Mouse (Mus musculus) embryonic stem cell, embryonic (primary cell): Measurements from ENCODE around the gene Grwd1.

Experiments used
- CTCF ChIA-PET, 4 experiments: fragments of 300-600 bp in 2 of 4; fragments of 350-600 bp in 2 of 4; sonication (Branson Sonifier 250); formaldehyde crosslinking; loops; one replicate each; lab custom pipeline; 2022; ENCODE audit warnings: inconsistent platforms in 2 of 4; lab: Charles Lee
- POLR2A ChIA-PET, 4 experiments: fragments of 300-600 bp in 2 of 4; fragments of 350-600 bp in 2 of 4; sonication (Branson Sonifier 250); formaldehyde crosslinking; loops; one replicate each; lab custom pipeline; 2022; ENCODE audit warnings: antibody characterized with exemption in 4 of 4, inconsistent platforms in 1 of 4; lab: Charles Lee

Grwd1 gene

GRCm38 (mm10) chr7:45815323-45815983 lies 15.3 kb downstream of the Grwd1 start:
- ChIA-PET POLR2A (interaction anchor here (1.0 to 5.6 kb wide), 15 partner anchors 9 to 132 kb away, joined by 3 to 61 read pairs (median 7); partner anchors contain the start of genes Kcnj14 (in 2 of the 4), Fam83e (in 1 of the 4), Ntn5 (in 1 of the 4) and Sphk2 (in 1 of the 4)), CTCF (interaction anchor here in 3 of 4 experiments (1.1 to 3.2 kb wide), 7 partner anchors 14 to 109 kb away, joined by 3 to 68 read pairs (median 9); partner anchors contain the start of gene Fam83e (in 1 of the 3))

- ChIA-PET CTCF (interaction anchor here in 3 of 4 experiments (0.7 to 3.2 kb wide), 19 partner anchors 13 to 188 kb away, joined by 3 to 68 read pairs (median 6); partner anchors contain the start of genes Fam83e (in 1 of the 3), Kdelr1 (in 1 of the 3), Lmtk3 (in 1 of the 3) and Ntn5 (in 1 of the 3)), POLR2A (interaction anchor here (0.6 to 5.6 kb wide), 94 partner anchors 7 to 1070 kb away, joined by 3 to 61 read pairs (median 4); partner anchors contain the start of genes Sphk2 (in 4 of the 4), Kdelr1 (in 3 of the 4), Tmem143 (in 3 of the 4) and Fam83e (in 2 of the 4))
Observed at GRCm38 (mm10) chr7:45814841-45815240, 15.9 kb downstream of the Grwd1 start.

- ChIA-PET POLR2A (interaction anchor here (0.5 to 5.6 kb wide), 105 partner anchors 8 to 1090 kb away, joined by 3 to 61 read pairs (median 4); partner anchors contain the start of genes Sphk2 (in 4 of the 4), Kdelr1 (in 3 of the 4), Tmem143 (in 3 of the 4) and Fam83e (in 2 of the 4)), CTCF (interaction anchor here (0.5 to 3.2 kb wide), 22 partner anchors 12 to 982 kb away, joined by 3 to 68 read pairs (median 5); partner anchors contain the start of genes Fam83e (in 1 of the 4), Gtf2h1 (in 1 of the 4), Hps5 (in 1 of the 4) and Kdelr1 (in 1 of the 4))
Observed at GRCm38 (mm10) chr7:45813787-45814779, 16.7 kb downstream of the Grwd1 start, which contains the start of gene Cyth2. TSS of gene Cyth2 (minus strand) at chr7:45814581.

GRCm38 (mm10) chr7:45812921-45813320 lies 17.8 kb downstream of the Grwd1 start:
- CTCF ChIA-PET: interaction anchor here in 2 of 4 experiments (1.3 to 3.1 kb wide), 2 partner anchors 11 to 12 kb away, joined by 4 to 14 read pairs; no protein-coding TSS in a partner anchor

DNA sequence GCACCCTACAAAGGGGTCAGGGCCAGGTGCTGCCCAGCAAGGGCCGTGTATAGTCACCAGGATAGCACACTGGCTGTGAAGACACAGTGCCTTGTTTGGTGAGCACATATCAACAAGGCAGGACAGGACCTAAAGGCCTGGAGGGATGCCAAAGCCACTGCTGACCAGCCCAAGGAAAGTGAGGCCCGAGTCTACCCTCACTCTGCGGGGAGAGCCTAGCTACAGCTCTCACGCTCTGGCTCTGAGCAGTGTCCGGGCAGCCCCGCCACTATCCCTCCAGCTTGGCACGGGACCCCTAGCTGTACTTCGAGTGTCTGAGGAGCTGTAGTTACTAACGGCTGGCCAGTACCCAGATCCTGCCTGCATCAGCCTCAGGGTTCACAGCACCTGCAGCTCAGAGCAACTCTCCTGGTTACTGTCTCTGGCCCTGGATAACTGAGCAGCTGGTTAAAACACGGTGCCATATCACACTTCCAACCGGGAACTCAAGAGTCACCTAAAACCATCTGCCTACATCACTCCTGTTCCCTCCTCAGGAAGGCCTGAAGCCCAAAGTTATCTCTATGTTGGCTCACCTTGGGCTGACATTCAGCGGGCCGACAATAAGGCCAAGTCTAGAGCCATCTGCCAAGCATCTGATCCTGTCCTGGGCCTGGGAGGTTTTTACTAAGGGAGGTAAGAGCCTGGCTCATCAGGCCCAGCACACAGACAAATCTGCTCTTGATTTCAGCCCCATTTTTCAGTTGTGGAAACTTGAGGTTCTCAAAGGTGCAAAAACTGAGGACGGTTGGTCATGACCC lies 21.3 kb downstream of the Grwd1 start:
- POLR2A ChIA-PET: interaction anchor here in 3 of 4 experiments (0.6 to 2.2 kb wide), 6 partner anchors 20 to 394 kb away, joined by 3 to 9 read pairs (median 4); partner anchors contain the start of gene Grwd1 (in 1 of the 3)
- CTCF ChIA-PET: interaction anchor here in 3 of 4 experiments (1.1 to 1.5 kb wide), 3 partner anchors 8 kb away, joined by 4 to 10 read pairs (median 5); no protein-coding TSS in a partner anchor

More at GRCm38 (mm10) chr7:45812921-45813320, 17.8 kb downstream of the Grwd1 start:
- POLR2A ChIA-PET: interaction anchor here in 2 of 4 experiments (0.6 to 5.6 kb wide), 10 partner anchors 11 to 1032 kb away, joined by 3 to 61 read pairs (median 15); partner anchors contain the start of genes Sphk2 (in 2 of the 2), Kcnj14 (in 1 of the 2) and Kdelr1 (in 1 of the 2)

GRCm38 (mm10) chr7:45808471-45808870 lies 22.3 kb downstream of the Grwd1 start:
- CTCF ChIA-PET: interaction anchor here in 1 of 4 experiments (1.5 kb wide), 1 partner anchor 7 kb away, joined by 10 read pairs; no protein-coding TSS in a partner anchor
- POLR2A ChIA-PET: interaction anchor here in 3 of 4 experiments (0.6 to 2.2 kb wide), 8 partner anchors 13 to 163 kb away, joined by 3 to 9 read pairs (median 3); partner anchors contain the start of genes Fam83e (in 1 of the 3) and Grwd1 (in 1 of the 3)

GRCm38 (mm10) chr7:45805941-45806340 lies 24.8 kb downstream of the Grwd1 start:
- CTCF ChIA-PET: no interaction called here
- POLR2A ChIA-PET: interaction anchor here in 1 of 4 experiments (0.5 to 1.6 kb wide), 3 partner anchors 8 to 83 kb away, joined by 3 to 4 read pairs (median 3); partner anchors contain the start of gene Cyth2

DNA sequence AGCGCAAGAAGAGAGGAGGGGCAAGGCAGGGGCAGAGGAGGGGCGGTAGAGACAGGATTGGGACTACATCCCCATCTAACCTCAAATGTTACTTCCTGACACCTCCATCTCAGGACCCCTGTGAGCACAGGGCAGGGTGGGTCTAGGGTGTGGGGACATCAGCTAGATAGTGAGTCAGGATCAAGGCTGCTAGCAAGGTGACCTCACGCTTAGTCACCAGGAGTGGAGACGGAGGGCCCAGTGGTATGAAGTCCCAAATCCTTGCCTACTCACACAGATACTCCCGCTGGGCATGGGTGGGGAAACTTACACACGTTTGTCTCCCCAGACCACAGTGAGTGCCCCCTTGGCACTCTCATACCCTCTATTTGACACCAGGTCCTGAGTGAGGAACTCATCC lies 28.2 kb downstream of the Grwd1 start:
- POLR2A ChIA-PET: interaction anchor here (0.6 to 5.9 kb wide), 15 partner anchors 12 to 343 kb away, joined by 3 to 95 read pairs (median 21); partner anchors contain the start of genes Cyth2 (in 2 of the 4), Fam83e (in 1 of the 4), Ftl1 (in 1 of the 4) and Lmtk3 (in 1 of the 4)

DNA sequence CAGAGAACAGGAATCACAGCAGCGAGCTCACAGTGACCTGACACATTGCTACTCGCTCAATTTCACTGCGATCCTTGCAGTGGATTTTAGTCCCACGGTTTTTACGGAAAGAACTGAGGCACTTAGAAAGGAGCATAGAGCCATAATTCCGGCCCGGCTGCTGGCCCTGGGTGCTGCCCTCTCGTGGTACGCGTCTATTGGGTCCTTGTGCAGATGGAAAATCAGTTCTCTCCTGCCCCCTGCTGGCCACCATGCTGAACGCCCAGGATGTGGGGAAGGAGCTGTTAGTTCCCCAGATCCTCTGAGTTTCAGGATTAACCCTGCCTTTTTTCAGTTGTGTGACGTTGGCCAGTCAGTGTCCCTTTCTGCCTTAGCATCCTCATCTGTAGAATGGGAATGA lies 29.4 kb downstream of the Grwd1 start:
- CTCF ChIA-PET: interaction anchor here (0.5 to 3.6 kb wide), 144 partner anchors 8 to 1090 kb away, joined by 3 to 145 read pairs (median 4); partner anchors contain the start of genes Lmtk3 (in 4 of the 4), Cyth2 (in 3 of the 4), Fam83e (in 3 of the 4) and Kdelr1 (in 3 of the 4)
- POLR2A ChIA-PET: interaction anchor here (0.6 to 5.9 kb wide), 71 partner anchors 10 to 1249 kb away, joined by 3 to 95 read pairs (median 6); partner anchors contain the start of genes Cyth2 (in 4 of the 4), Sphk2 (in 4 of the 4), Fam83e (in 3 of the 4) and Kdelr1 (in 2 of the 4)

More for the DNA sequence above, 28.2 kb downstream of the Grwd1 start:
- CTCF ChIA-PET: interaction anchor here (1.2 to 3.6 kb wide), 15 partner anchors 11 to 326 kb away, joined by 4 to 145 read pairs (median 18); partner anchors contain the start of genes Cyth2 (in 1 of the 4) and Kdelr1 (in 1 of the 4)

DNA sequence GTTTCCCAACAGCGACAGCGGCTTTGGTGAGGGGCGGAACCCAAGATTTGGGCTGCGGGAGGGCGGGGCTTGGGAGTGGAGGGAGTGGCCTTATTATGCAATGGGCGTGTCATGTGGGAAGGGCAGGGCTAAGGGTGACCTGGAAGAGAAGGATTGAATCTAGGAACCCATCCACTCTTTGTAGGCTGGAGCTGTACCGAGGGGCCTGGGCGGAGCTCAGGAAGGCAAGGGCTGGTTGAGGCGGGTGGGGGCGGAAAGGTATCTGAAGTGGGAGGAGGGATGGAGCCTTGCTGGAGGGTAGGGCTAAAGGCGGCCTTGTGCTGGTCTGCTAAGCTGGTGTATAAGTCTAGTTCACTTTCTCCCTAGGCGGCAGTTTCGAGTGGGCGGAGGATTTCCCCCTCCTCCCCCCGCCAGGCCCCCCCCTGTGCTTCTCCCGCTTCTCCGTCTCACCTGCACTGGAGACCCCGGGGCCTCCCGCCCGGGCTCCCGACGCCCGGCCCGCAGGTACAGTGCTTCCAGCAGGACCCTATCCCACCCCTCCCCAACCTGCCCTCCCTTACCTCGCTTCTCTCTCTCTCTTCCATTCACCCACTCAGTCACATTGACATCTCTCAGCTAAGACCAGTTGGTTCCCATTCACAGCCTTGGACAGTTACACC lies 30.1 kb downstream of the Grwd1 start:
- ChIA-PET POLR2A (interaction anchor here (0.5 to 5.9 kb wide), 80 partner anchors 9 to 1250 kb away, joined by 3 to 95 read pairs (median 5); partner anchors contain the start of genes Cyth2 (in 4 of the 4), Sphk2 (in 4 of the 4), Fam83e (in 3 of the 4) and Kdelr1 (in 3 of the 4)), CTCF (interaction anchor here (0.5 to 3.6 kb wide), 93 partner anchors 8 to 783 kb away, joined by 3 to 145 read pairs (median 5); partner anchors contain the start of genes Lmtk3 (in 4 of the 4), Fam83e (in 3 of the 4), Cyth2 (in 2 of the 4) and Kdelr1 (in 2 of the 4))

- ChIA-PET POLR2A (interaction anchor here (0.8 to 5.9 kb wide), 60 partner anchors 8 to 338 kb away, joined by 3 to 95 read pairs (median 6); partner anchors contain the start of genes Cyth2 (in 3 of the 4), Kdelr1 (in 3 of the 4), Sphk2 (in 3 of the 4) and Fam83e (in 2 of the 4)), CTCF (interaction anchor here (0.5 to 3.6 kb wide), 26 partner anchors 13 to 203 kb away, joined by 3 to 145 read pairs (median 18); partner anchors contain the start of genes Cyth2 (in 2 of the 4), Fam83e (in 2 of the 4), Lmtk3 (in 2 of the 4) and Ccdc114 (in 1 of the 4))
Observed at GRCm38 (mm10) chr7:45800001-45800400, 30.7 kb downstream of the Grwd1 start.

DNA sequence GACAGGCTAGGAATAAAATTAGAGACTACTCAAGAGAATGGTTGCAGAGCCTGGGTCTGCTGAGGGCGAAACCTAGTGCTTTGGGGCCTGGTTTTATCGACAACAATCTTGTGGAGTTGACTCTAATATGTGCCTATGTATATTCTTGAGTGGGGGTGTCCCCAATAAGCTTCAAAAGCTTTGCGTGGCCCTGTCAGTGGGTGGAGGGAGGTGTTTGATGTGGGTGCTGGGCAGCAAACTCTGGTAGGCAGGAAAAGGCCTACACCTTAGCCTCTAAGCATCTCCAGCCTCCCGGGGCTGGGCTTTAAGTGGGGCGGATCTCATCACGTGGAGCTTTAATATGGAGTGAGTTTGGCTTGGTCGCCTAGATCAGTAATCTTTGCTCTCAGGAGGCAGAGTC lies 31.8 kb downstream of the Grwd1 start:
- CTCF ChIA-PET: interaction anchor here in 3 of 4 experiments (0.7 to 3.4 kb wide), 4 partner anchors 55 to 116 kb away, joined by 3 to 96 read pairs (median 6); no protein-coding TSS in a partner anchor
- POLR2A ChIA-PET: interaction anchor here in 3 of 4 experiments (0.6 to 5.9 kb wide), 25 partner anchors 11 to 825 kb away, joined by 3 to 95 read pairs (median 4); partner anchors contain the start of genes Cyth2 (in 2 of the 3), Fam83e (in 1 of the 3), Rpl18 (in 1 of the 3) and Sphk2 (in 1 of the 3)

- ChIA-PET CTCF (interaction anchor here in 2 of 4 experiments (1.2 to 1.9 kb wide), 4 partner anchors 56 to 116 kb away, joined by 3 to 10 read pairs (median 6); no protein-coding TSS in a partner anchor), POLR2A (interaction anchor here in 3 of 4 experiments (0.8 to 5.9 kb wide), 22 partner anchors 9 to 215 kb away, joined by 3 to 95 read pairs (median 4); partner anchors contain the start of genes Cyth2 (in 3 of the 3), Fam83e (in 1 of the 3), Rpl18 (in 1 of the 3) and Sphk2 (in 1 of the 3))
Observed at GRCm38 (mm10) chr7:45798511-45798836, 32.3 kb downstream of the Grwd1 start.
